Mouse (Mus musculus) mouse embryonic stem cell (cell line): Measurements from ENCODE around the gene Tet3.

Experiments
- in situ Hi-C, 2 experiments: fragments of 300-500 bp; cut with MboI; formaldehyde crosslinking; loops; 1 replicate in 1 of 2; 3 replicates in 1 of 2; pipeline ENCODE4 v1.14.3; 2019 to 2020; ENCODE audit warnings: low sequenced_read_pairs in 2 of 2, low pct_unique_long_range_greater_than_20kb in 1 of 2, mixed read lengths in 1 of 2; ENCODE audit not compliant: unreplicated experiment in 1 of 2

Gene Tet3

GRCm38 (mm10) chr6:83445796-83446195 lies 13.1 kb downstream of the Tet3 start:
- in situ Hi-C loops, result no loop called here

GRCm38 (mm10) chr6:83443441-83444340 lies 15.2 kb downstream of the Tet3 start:
- in situ Hi-C loops, result no loop called here

- in situ Hi-C loops, result no loop called here
Observed at GRCm38 (mm10) chr6:83442639-83443038, 16.2 kb downstream of the Tet3 start.

GRCm38 (mm10) chr6:83441259-83442061 lies 17.4 kb downstream of the Tet3 start:
- in situ Hi-C loops, result no loop called here

- in situ Hi-C loops, result no loop called here
Observed at GRCm38 (mm10) chr6:83440510-83441258, 18.2 kb downstream of the Tet3 start.

- in situ Hi-C loops, result no loop called here
Observed at GRCm38 (mm10) chr6:83440197-83440509, 18.7 kb downstream of the Tet3 start.

GRCm38 (mm10) chr6:83439781-83440180 lies 19.1 kb downstream of the Tet3 start:
- in situ Hi-C loops, result no loop called here

GRCm38 (mm10) chr6:83439119-83439767 lies 19.6 kb downstream of the Tet3 start:
- in situ Hi-C loops, result no loop called here

- in situ Hi-C loops, result no loop called here
Observed at GRCm38 (mm10) chr6:83438584-83438983, 20.3 kb downstream of the Tet3 start.

GRCm38 (mm10) chr6:83437802-83438201 lies 21.1 kb downstream of the Tet3 start:
- in situ Hi-C loops, result no loop called here

- in situ Hi-C loops, result no loop called here
Observed at GRCm38 (mm10) chr6:83437225-83437624, 21.7 kb downstream of the Tet3 start.

- in situ Hi-C loops, result no loop called here
Observed at GRCm38 (mm10) chr6:83436547-83436946, 22.3 kb downstream of the Tet3 start.

GRCm38 (mm10) chr6:83435174-83435573 lies 23.7 kb downstream of the Tet3 start:
- in situ Hi-C loops, result no loop called here

- in situ Hi-C loops, result no loop called here
Observed at GRCm38 (mm10) chr6:83433546-83433945, 25.3 kb downstream of the Tet3 start.

- in situ Hi-C loops, result no loop called here
Observed at GRCm38 (mm10) chr6:83432966-83433365, 25.9 kb downstream of the Tet3 start.

- in situ Hi-C loops, result no loop called here
Observed at GRCm38 (mm10) chr6:83427968-83428731, 30.7 kb downstream of the Tet3 start.

- in situ Hi-C loops, result no loop called here
Observed at GRCm38 (mm10) chr6:83427512-83427911, 31.4 kb downstream of the Tet3 start.

GRCm38 (mm10) chr6:83426576-83426975 lies 32.3 kb downstream of the Tet3 start:
- in situ Hi-C loops, result no loop called here
